Mouse (Mus musculus) limb, embryonic 12.5 days (tissue): ENCODE results near the gene Atxn2. TPM values are rescaled to one million over a fixed set of nuclear protein-coding genes. Genes with fewer than 3 reads are reported as not detected.

Source experiments
- microRNA-seq: library from miRNA; unstranded; fragments of <30 nt; microRNA quantifications from one replicate; pipeline ENCODE4, GENCODE M21; 2017
- polyA plus RNA-seq: library from polyadenylated mRNA; unstranded; fragments of >200 nt; fragmentation: Nextera tagmentation; extraction: Ambion mirVana; gene quantifications from 2 replicates; pipeline ENCODE4 v1.2.1, GENCODE M21; 2016

Atxn2 gene
- polyA plus RNA-seq, 1 experiment from 2014 or later = 79.2 TPM

Small RNAs within 50 kb of the gene (microRNA-seq; reads per million reads assigned to microRNA genes)
- not detected for gene Mir7031

Other genes starting within 250 kb of the Atxn2 start
- 0.06 TPM in 1 of 2 replicates, not detected in the other for gene Adam1b, start 207.9 kb upstream of the Atxn2 start, polyA plus RNA-seq
- gene Adam1a, start 165.9 kb upstream of the Atxn2 start, polyA plus RNA-seq = 1.8 and 1.9 TPM in 2 replicates
- not detected in 2 replicates for gene Gm42878, start 165.9 kb upstream of the Atxn2 start, polyA plus RNA-seq
- 51.8 and 58.4 TPM in 2 replicates for gene Mapkapk5, start 165.4 kb upstream of the Atxn2 start, polyA plus RNA-seq
- 236 and 264 TPM in 2 replicates for gene Aldh2, start 117.5 kb upstream of the Atxn2 start, polyA plus RNA-seq
- 2.8 and 3.3 TPM in 2 replicates for gene Acad12, start 92.4 kb upstream of the Atxn2 start, polyA plus RNA-seq
- 1.8 and 2.6 TPM in 2 replicates for gene Acad10, start 50.8 kb upstream of the Atxn2 start, polyA plus RNA-seq
- gene Brap, start 50.8 kb upstream of the Atxn2 start, polyA plus RNA-seq = 47.1 and 48.3 TPM in 2 replicates
- 12.7 and 13.1 TPM in 2 replicates for gene Sh2b3, start 126.3 kb downstream of the Atxn2 start, polyA plus RNA-seq
- 52.8 and 54.6 TPM in 2 replicates for gene Pheta1, start 137.6 kb downstream of the Atxn2 start, polyA plus RNA-seq